ENCODE assay signal across 18 mouse cellular contexts in genomic region chr19:40183600-40183999, GRCm38 (mm10). TPM values are rescaled to one million over a fixed set of nuclear protein-coding genes. Genes with fewer than 3 reads are reported as not detected.
DNase-seq lines count a peak whose midpoint lies in the region.
"Had no signal": no experiment of that assay in that cellular context is flagged by ENCODE, and none has a peak within 500 bp of the region (broad histone marks: within the 10 kb centered on the region; RNA-seq: fewer than 3 reads in every experiment).

No protein-coding gene starts in this region.

- peak; percentile 13 to 22 for DNase-seq in frontal cortex, postnatal 36 days (ENCODE audit: low spot score in 2 of 2)
- no peak for DNase-seq in frontal cortex, postnatal 10 days (ENCODE audit: low spot score in 2 of 2)
- peak; percentile 18 to 19 for DNase-seq in left cerebral cortex, postnatal 36 days (ENCODE audit: low spot score in 2 of 2)
- no peak for DNase-seq in left cerebral cortex, postnatal 4 days
- peak; percentile 12 to 19 for DNase-seq in right cerebral cortex, adult 2 months (ENCODE audit: low spot score in 2 of 2)
- DNase-seq in right cerebral cortex, postnatal 4 days = no peak
- no peak for DNase-seq in T-cell, adult 2 months (ENCODE audit: low spot score)
- no peak for DNase-seq in cerebellum, postnatal 4 days (ENCODE audit: low spot score in 2 of 2)
- DNase-seq: adrenal gland, postnatal 14 days; cerebellum, adult 18-20 months; cerebellum, adult 9-11 months; embryo, embryonic 11 days; gastrocnemius, adult 2 months; gastrocnemius, postnatal 25 days; heart, postnatal 4 days had no signal

- intact Hi-C loops in left cerebral cortex, postnatal 36 days (cut with DNase I) = no loop called here
- intact Hi-C loops in left cerebral cortex, postnatal 4 days (cut with DNase I) = no loop called here

RNA-seq across cellular contexts. Expression of gene Cyp2c70, which starts 3.5 kb away (rescaled TPM):
- 1 to 10 TPM; 1.5 to 2.2 TPM for total RNA-seq in left cerebral cortex, postnatal 36 days (2021)
- total RNA-seq in left cerebral cortex, postnatal 4 days (2021) = 1 to 10 TPM; 5.4 to 6.0 TPM
- total RNA-seq: common myeloid progenitor, adult 5-6 weeks; gastrocnemius, adult 2 months; gastrocnemius, postnatal 25 days; granulocyte monocyte progenitor cell, adult 5-6 weeks; MEL had no signal

Comparison
In these comparisons a context has a peak if more than half of its experiments do, and no peak if none do; other contexts are left out.
1. DNase-seq: peak in frontal cortex, postnatal 36 days (2 of 2), left cerebral cortex, postnatal 36 days (2 of 2) and right cerebral cortex, adult 2 months (2 of 2); none in frontal cortex, postnatal 10 days (0 of 2), left cerebral cortex, postnatal 4 days (single experiment), right cerebral cortex, postnatal 4 days (single experiment), T-cell, adult 2 months (single experiment) and cerebellum, postnatal 4 days (0 of 2).